Mouse (Mus musculus): ENCODE measurements around the gene Tmcc1. TPM values are rescaled to one million over a fixed set of nuclear protein-coding genes. Genes with fewer than 3 reads are reported as not detected.
A peak's percentile ranks its signal among the peaks of the same experiment; 100 is the strongest.
"Not testable (repeated sequence)": the region's sequence is repeated elsewhere in the genome, so short reads cannot be mapped to it uniquely, and the experiment has no call there.

Gene Tmcc1
- total RNA-seq, 2 experiments from 2014 or later: 80.1 to 81.7 TPM

GRCm38 (mm10) chr6:116154854-116155624 lies 38.2 kb downstream of the Tmcc1 start:
- no peak for DNase-seq (ENCODE audit: extremely low spot score in 1 of 2, low spot score in 1 of 2)

- no peak for DNase-seq (ENCODE audit: extremely low spot score in 1 of 2, low spot score in 1 of 2)
Observed at GRCm38 (mm10) chr6:116147386-116147785, 45.9 kb downstream of the Tmcc1 start.

- DNase-seq (ENCODE audit: extremely low spot score in 1 of 2, low spot score in 1 of 2): no peak
Observed at GRCm38 (mm10) chr6:116141696-116142095, 51.6 kb downstream of the Tmcc1 start.

DNA sequence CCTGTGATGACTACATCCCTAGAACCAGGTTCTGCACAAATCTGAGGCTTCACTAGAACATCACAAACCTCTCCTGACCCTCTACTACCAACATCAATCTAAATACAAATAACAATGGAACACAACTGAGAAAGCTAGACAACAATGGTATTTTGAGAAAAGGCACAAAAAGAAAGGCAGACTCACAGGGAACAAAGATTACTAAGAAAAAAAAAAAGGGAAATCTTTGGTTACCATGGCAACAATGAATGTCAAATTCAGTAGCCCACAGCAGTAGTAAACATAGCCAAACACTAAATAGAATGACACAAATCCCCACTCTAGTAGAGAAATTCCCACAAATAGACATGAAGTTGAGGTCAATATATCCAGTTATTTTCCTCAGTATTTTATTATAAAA lies 52.5 kb downstream of the Tmcc1 start:
- no peak for DNase-seq (ENCODE audit: extremely low spot score in 1 of 2, low spot score in 1 of 2)

GRCm38 (mm10) chr6:116139143-116139856 lies 54.0 kb downstream of the Tmcc1 start:
- no peak for DNase-seq (ENCODE audit: extremely low spot score in 1 of 2, low spot score in 1 of 2)

DNA sequence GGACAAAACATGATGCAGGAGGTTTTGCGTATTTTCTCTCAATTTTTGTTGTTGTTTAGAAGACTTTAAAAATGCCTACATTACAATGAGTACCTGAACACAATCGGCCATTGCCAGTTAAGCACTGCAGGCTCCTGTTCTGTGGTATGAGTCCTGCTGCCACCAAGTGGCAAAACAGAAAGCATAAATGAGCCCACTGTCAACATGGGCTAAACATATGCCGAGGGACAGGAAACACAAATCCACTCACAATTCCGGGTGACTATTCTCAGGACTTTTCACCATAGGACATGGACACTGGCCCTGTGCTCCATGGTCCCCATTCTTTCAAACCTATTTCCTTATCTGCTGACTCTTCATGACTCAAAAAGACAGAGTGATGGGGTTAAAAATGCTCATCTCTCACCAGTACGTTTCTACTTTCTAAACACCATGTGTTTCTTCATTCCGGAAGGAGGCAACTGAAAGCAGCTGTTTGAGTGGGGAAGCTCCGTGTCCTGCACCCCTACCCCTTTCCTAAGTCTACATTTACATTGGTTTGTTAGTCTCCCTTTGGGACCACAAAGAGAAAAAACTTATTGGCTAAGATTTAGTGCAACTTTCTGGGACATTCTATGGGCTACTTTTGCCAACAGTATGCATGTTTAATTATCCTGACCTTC lies 57.2 kb downstream of the Tmcc1 start:
- DNase-seq (ENCODE audit: extremely low spot score in 1 of 2, low spot score in 1 of 2): no peak

- DNase-seq (ENCODE audit: extremely low spot score in 1 of 2, low spot score in 1 of 2): no peak
Observed at GRCm38 (mm10) chr6:116133756-116134155, 59.5 kb downstream of the Tmcc1 start.

GRCm38 (mm10) chr6:116131771-116132170 lies 61.5 kb downstream of the Tmcc1 start:
- no peak for DNase-seq (ENCODE audit: extremely low spot score in 1 of 2, low spot score in 1 of 2)

DNA sequence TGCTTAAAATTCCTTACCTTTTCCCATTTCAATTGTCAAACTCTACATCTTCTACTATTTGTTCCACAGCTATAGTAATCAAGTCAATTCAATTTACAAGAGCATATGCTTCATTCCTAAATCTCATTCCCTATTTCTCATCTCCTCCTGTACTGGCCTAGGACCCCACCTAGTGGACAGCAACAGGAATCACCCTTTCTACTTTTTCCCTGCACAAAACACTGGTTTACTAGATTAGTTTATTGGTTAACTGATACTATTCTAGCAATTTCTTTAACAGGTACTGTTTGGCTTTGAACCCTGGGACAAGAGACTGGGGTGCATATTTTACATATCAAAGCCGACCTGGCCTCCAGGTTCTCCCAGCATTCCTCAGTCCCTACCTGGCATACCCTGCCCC lies 64.6 kb downstream of the Tmcc1 start:
- DNase-seq (ENCODE audit: extremely low spot score in 1 of 2, low spot score in 1 of 2): peak in 1 of 2 experiments; percentile 29

- DNase-seq (ENCODE audit: extremely low spot score in 1 of 2, low spot score in 1 of 2): no peak
Observed at GRCm38 (mm10) chr6:116127918-116128443, 65.3 kb downstream of the Tmcc1 start.

- DNase-seq (ENCODE audit: extremely low spot score in 1 of 2, low spot score in 1 of 2): no peak
Observed at GRCm38 (mm10) chr6:116126577-116126976, 66.7 kb downstream of the Tmcc1 start.

DNA sequence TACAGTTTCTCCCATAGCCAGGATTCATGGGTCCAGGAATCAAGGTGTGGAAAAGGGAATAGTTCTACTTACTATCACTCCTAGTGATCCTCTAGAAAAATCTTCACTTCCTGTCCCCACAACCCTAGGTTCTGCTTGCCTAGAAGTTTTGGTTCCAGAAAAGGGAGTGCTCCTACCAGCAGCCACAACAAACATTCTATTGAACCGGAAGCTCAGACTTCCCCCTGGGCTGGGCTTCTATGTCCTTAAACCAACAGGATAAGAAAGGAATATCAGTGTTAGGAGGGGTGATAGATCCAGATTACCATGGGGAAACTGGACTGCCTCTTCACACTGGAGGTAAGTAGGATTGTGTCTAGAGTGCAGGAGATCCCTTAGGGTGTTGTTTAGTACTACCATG lies 70.4 kb downstream of the Tmcc1 start:
- DNase-seq (ENCODE audit: extremely low spot score in 1 of 2, low spot score in 1 of 2): no peak

DNA sequence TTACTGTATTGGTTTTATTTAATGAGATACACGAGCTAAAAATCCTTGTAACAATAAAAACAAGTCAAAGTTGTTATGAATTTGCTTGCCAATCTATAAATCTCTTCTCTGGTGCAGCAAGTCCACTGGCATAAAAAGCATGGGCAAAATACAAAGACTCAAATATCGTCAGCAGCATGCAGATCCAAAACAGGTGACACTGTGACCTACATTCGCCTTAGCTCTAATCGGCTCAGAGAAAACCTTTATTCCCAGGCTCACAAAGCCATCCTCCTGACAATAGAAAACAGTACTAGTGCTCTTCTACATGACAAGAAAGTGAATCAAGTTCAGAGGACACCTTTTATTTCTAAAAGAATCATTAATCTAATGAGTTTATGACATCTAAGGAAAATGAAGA lies 73.6 kb downstream of the Tmcc1 start:
- DNase-seq (ENCODE audit: extremely low spot score in 1 of 2, low spot score in 1 of 2): no peak

GRCm38 (mm10) chr6:116116634-116117033 lies 76.7 kb downstream of the Tmcc1 start:
- DNase-seq (ENCODE audit: extremely low spot score in 1 of 2, low spot score in 1 of 2): not testable (repeated sequence)

- no peak for DNase-seq (ENCODE audit: extremely low spot score in 1 of 2, low spot score in 1 of 2)
Observed at GRCm38 (mm10) chr6:116110588-116110987, 82.7 kb downstream of the Tmcc1 start.

GRCm38 (mm10) chr6:116107471-116108358 lies 85.6 kb downstream of the Tmcc1 start:
- peak in 1 of 2 experiments; percentile 14 for DNase-seq (ENCODE audit: extremely low spot score in 1 of 2, low spot score in 1 of 2)

DNA sequence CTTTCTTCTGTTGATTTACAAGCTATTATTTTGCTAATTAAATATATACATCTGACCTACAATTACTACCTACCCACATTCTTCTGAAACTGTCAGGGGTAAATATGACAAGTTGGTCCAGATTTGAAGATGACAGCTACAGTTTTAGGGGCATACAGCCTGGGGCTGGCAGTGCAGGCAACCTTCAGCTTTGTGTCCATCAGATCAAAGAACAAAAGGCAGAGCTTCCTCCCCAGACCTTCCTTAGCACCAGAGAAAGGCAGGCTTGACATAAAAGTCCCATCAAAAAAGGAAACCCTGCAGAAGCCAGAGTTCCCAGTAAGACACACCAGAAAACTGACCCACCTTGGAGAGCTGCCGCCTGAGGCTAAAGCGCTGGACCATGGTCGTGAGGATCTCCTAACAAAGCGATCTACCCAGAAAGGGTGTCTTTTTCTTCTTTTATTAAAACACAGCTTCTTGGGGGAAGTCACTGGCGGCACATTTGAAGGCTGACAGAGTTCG lies 86.3 kb downstream of the Tmcc1 start:
- DNase-seq (ENCODE audit: extremely low spot score in 1 of 2, low spot score in 1 of 2): no peak

DNA sequence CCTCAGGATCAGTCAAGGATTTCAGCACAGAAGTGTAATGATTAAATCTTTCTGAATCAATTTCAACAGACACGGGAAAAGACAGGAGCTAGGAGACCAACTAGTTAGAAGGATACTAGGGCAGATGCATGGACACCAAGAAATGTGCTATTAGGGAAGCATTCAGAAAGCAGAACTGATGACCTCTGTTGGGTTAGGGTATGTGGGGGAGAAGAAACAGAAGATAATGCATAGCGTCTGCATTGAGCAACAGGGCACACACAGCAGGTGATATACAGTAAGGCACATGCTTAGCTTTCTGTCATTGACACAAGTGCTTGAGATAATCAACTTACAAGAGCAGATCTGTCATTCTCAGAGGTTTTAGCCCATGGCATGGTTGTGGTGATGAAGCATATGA lies 95.7 kb downstream of the Tmcc1 start:
- DNase-seq (ENCODE audit: extremely low spot score in 1 of 2, low spot score in 1 of 2): no peak

GRCm38 (mm10) chr6:116089402-116089801 lies 103.9 kb downstream of the Tmcc1 start:
- no peak for DNase-seq (ENCODE audit: extremely low spot score in 1 of 2, low spot score in 1 of 2)

DNA sequence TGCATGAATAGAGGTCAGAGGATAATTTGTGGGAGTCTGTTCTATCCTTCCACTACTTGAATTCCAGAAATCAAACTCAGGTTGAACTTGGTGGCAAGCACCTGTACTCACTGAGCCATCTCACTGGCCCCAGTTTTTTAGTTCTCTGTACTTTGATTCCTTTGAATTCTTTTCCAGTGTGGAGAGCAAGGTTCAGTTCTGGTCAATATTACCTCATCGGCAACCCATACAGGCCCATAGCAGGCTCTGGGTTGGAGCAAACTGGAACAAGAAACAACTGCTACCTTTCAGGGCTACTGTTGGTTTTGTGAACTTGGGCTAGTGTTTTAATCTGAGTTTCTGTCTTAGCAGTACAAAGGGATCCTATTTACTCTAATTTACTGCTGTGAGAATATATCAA lies 107.2 kb downstream of the Tmcc1 start:
- DNase-seq (ENCODE audit: extremely low spot score in 1 of 2, low spot score in 1 of 2): no peak
